16 mouse cellular contexts compared by ENCODE assay signal in genomic region chr6:98221970-98222369, GRCm38 (mm10).
DNase-seq lines count a peak whose midpoint lies in the region; ATAC-seq and TF ChIP-seq lines count a peak whose summit lies in the region.
"Had no signal": no experiment of that assay in that cellular context is flagged by ENCODE, and none has a peak within 500 bp of the region (broad histone marks: within the 10 kb centered on the region; RNA-seq: fewer than 3 reads in every experiment).

No protein-coding gene starts in this region.

- no peak overlapping the region for H3K4me2 ChIP-seq in kidney, postnatal 0 days (ENCODE audit: low read length)
- peak overlapping the region; percentile 39 for H3K4me2 ChIP-seq in limb, embryonic 12.5 days
- H3K4me2 ChIP-seq in stomach, postnatal 0 days (replicated peaks; ENCODE audit: low read depth): peak overlapping the region; percentile 31
- no peak overlapping the region for H3K4me2 ChIP-seq in midbrain, embryonic 15.5 days
- no peak overlapping the region for H3K4me2 ChIP-seq in intestine, postnatal 0 days (replicated peaks; ENCODE audit: low read depth)
- H3K4me2 ChIP-seq: hindbrain, embryonic 15.5 days; neural tube, embryonic 12.5 days had no signal

- no peaks in the 10 kb centered on the region for H3K9me3 ChIP-seq in kidney, postnatal 0 days (replicated peaks; ENCODE audit: low read length)
- no peaks in the 10 kb centered on the region for H3K9me3 ChIP-seq in limb, embryonic 12.5 days
- no peaks in the 10 kb centered on the region for H3K9me3 ChIP-seq in stomach, postnatal 0 days (ENCODE audit: control insufficient read depth, low read length)
- H3K9me3 ChIP-seq in midbrain, embryonic 15.5 days: no peaks in the 10 kb centered on the region
- no peaks in the 10 kb centered on the region for H3K9me3 ChIP-seq in intestine, postnatal 0 days (ENCODE audit: control insufficient read depth)
- H3K9me3 ChIP-seq: hindbrain, embryonic 15.5 days; neural tube, embryonic 12.5 days had no signal

- H3K36me3 ChIP-seq in kidney, postnatal 0 days (ENCODE audit: insufficient read depth, low read length): no peaks in the 10 kb centered on the region
- H3K36me3 ChIP-seq in limb, embryonic 12.5 days: no peaks in the 10 kb centered on the region
- H3K36me3 ChIP-seq in stomach, postnatal 0 days (ENCODE audit: control insufficient read depth, insufficient read depth, low read length): no peaks in the 10 kb centered on the region
- H3K36me3 ChIP-seq in midbrain, embryonic 15.5 days (replicated peaks): no peaks in the 10 kb centered on the region
- H3K36me3 ChIP-seq in intestine, postnatal 0 days (ENCODE audit: control insufficient read depth, insufficient read depth): no peaks in the 10 kb centered on the region
- H3K36me3 ChIP-seq: hindbrain, embryonic 15.5 days; neural tube, embryonic 12.5 days had no signal

- no peak overlapping the region for H3K27ac ChIP-seq in kidney, postnatal 0 days
- H3K27ac ChIP-seq in limb, embryonic 12.5 days: peak overlapping the region; percentile 57; the same call in 1 of the 2 replicates
- H3K27ac ChIP-seq in stomach, postnatal 0 days (replicated peaks): no peak overlapping the region
- H3K27ac ChIP-seq in midbrain, embryonic 15.5 days: no peak overlapping the region
- H3K27ac ChIP-seq in intestine, postnatal 0 days (ENCODE audit: low read depth, low read length): no peak overlapping the region
- H3K27ac ChIP-seq: hindbrain, embryonic 15.5 days; macrophage; neural tube, embryonic 12.5 days had no signal

- no peak overlapping the region for H3K4me3 ChIP-seq in kidney, postnatal 0 days (replicated peaks; ENCODE audit: low read depth, low read length)
- H3K4me3 ChIP-seq in limb, embryonic 12.5 days (replicated peaks): no peak overlapping the region
- H3K4me3 ChIP-seq in stomach, postnatal 0 days (ENCODE audit: low read depth, low read length): no peak overlapping the region
- H3K4me3 ChIP-seq in midbrain, embryonic 15.5 days: no peak overlapping the region
- no peak overlapping the region for H3K4me3 ChIP-seq in intestine, postnatal 0 days (ENCODE audit: low read depth, low read length)
- H3K4me3 ChIP-seq: hindbrain, embryonic 15.5 days; neural tube, embryonic 12.5 days had no signal

- no peak overlapping the region for H3K9ac ChIP-seq in kidney, postnatal 0 days (ENCODE audit: low read depth, low read length)
- no peak overlapping the region for H3K9ac ChIP-seq in limb, embryonic 12.5 days (replicated peaks)
- H3K9ac ChIP-seq in stomach, postnatal 0 days (ENCODE audit: low read length): no peak overlapping the region
- no peak overlapping the region for H3K9ac ChIP-seq in midbrain, embryonic 15.5 days
- no peak overlapping the region for H3K9ac ChIP-seq in intestine, postnatal 0 days (ENCODE audit: low read depth, low read length)
- H3K9ac ChIP-seq: hindbrain, embryonic 15.5 days; liver, postnatal 0 days; neural tube, embryonic 12.5 days had no signal

- no peak for TF ChIP-seq EP300 in stomach, postnatal 0 days (optimal IDR thresholded peaks at IDR 0.05)

- TF ChIP-seq CTCF in kidney, postnatal 0 days (IDR thresholded peaks at IDR 0.05; ENCODE audit: low read depth): no peak
- TF ChIP-seq CTCF in stomach, postnatal 0 days (IDR thresholded peaks at IDR 0.05; ENCODE audit: low read depth): no peak
- TF ChIP-seq CTCF in intestine, postnatal 0 days (IDR thresholded peaks at IDR 0.05; ENCODE audit: low read depth): no peak

- H3K4me1 ChIP-seq in kidney, postnatal 0 days (replicated peaks; ENCODE audit: insufficient read depth, low read length): no peaks in the 10 kb centered on the region
- H3K4me1 ChIP-seq in limb, embryonic 12.5 days (replicated peaks): peaks cover 3% of the 10 kb centered on the region
- H3K4me1 ChIP-seq in stomach, postnatal 0 days (replicated peaks; ENCODE audit: control insufficient read depth, insufficient read depth): no peaks in the 10 kb centered on the region
- H3K4me1 ChIP-seq in midbrain, embryonic 15.5 days: no peaks in the 10 kb centered on the region
- H3K4me1 ChIP-seq in intestine, postnatal 0 days (replicated peaks; ENCODE audit: control insufficient read depth, insufficient read depth, low read length): no peaks in the 10 kb centered on the region
- H3K4me1 ChIP-seq: hindbrain, embryonic 15.5 days; neural tube, embryonic 12.5 days had no signal

- WGBS in kidney, postnatal 0 days: 43% methylated on average over 16 of the region's 16 CpGs
- WGBS in limb, embryonic 12.5 days: 32% methylated on average over 16 of the region's 16 CpGs
- 53% methylated on average over 16 of the region's 16 CpGs for WGBS in stomach, postnatal 0 days
- 88% methylated on average over 16 of the region's 16 CpGs for WGBS in midbrain, embryonic 15.5 days
- WGBS in intestine, postnatal 0 days: 65% methylated on average over 16 of the region's 16 CpGs

- no peaks in the 10 kb centered on the region for H3K27me3 ChIP-seq in kidney, postnatal 0 days (ENCODE audit: insufficient read depth, low read length)
- H3K27me3 ChIP-seq in limb, embryonic 12.5 days: no peaks in the 10 kb centered on the region
- no peaks in the 10 kb centered on the region for H3K27me3 ChIP-seq in stomach, postnatal 0 days (ENCODE audit: control insufficient read depth, insufficient read depth, low read length)
- H3K27me3 ChIP-seq in midbrain, embryonic 15.5 days (replicated peaks): no peaks in the 10 kb centered on the region
- H3K27me3 ChIP-seq in intestine, postnatal 0 days (replicated peaks; ENCODE audit: control insufficient read depth, insufficient read depth, low read length): no peaks in the 10 kb centered on the region
- H3K27me3 ChIP-seq: CH12.LX; hindbrain, embryonic 15.5 days; neural tube, embryonic 12.5 days had no signal

- no peak for ATAC-seq in kidney, postnatal 0 days (replicated peaks; ENCODE audit: low FRiP score, low read depth)
- ATAC-seq in limb, embryonic 12.5 days (ENCODE audit: insufficient number of reproducible peaks, insufficient read depth, low FRiP score, low TSS enrichment, low read depth): peak; percentile 73
- no peak for ATAC-seq in stomach, postnatal 0 days (ENCODE audit: low FRiP score, low TSS enrichment)
- ATAC-seq in midbrain, embryonic 15.5 days (replicated peaks): no peak
- ATAC-seq in intestine, postnatal 0 days: no peak
- ATAC-seq: liver, postnatal 0 days had no signal

- DNase-seq in adrenal gland, postnatal 10 days: peak; percentile 2
- no peak for DNase-seq in adrenal gland, adult (ENCODE audit: inconsistent age in 2 of 2, low spot score in 1 of 2)
- DNase-seq in kidney, postnatal 0 days (ENCODE audit: low spot score): peak; percentile 9
- no peak for DNase-seq in kidney, postnatal 14 days
- no peak for DNase-seq in stomach, postnatal 0 days (ENCODE audit: low spot score)
- DNase-seq: cerebellum, postnatal 36 days; kidney, adult 2 months; liver, postnatal 0 days; midbrain, embryonic 14.5 days had no signal

Comparison
In these comparisons a context has a peak if more than half of its experiments do, and no peak if none do; other contexts are left out.
1. DNase-seq: peak in adrenal gland, postnatal 10 days (single experiment) and kidney, postnatal 0 days (single experiment); none in adrenal gland, adult (0 of 2), kidney, postnatal 14 days (single experiment) and stomach, postnatal 0 days (single experiment).
2. H3K4me2 ChIP-seq: peak in limb, embryonic 12.5 days (single experiment) and stomach, postnatal 0 days (single experiment); none in kidney, postnatal 0 days (single experiment), midbrain, embryonic 15.5 days (single experiment) and intestine, postnatal 0 days (single experiment).